Mouse (Mus musculus): ENCODE data around the gene Macrod2.

DNA sequence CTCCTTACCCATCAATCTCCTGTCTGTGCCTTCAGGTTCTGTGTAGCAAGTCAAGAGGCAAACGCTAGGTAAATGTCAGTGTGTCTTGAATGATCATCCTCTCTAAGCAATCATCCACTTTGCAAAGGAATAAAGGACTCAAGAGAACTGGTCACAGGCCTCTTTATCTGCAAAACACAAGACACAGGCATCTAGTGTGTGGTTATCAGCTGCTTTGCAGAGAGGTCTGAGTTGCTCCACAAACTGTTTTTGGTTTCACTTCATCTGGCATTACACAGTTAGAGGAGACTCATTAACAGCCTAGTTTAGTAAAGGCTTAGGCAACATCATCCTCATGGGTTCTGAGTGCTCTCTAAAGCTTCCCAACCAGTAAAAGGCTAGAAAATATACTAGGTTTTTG is 2004.4 kb downstream of the Macrod2 start:
- TF ChIP-seq GATA1 (IDR thresholded peaks at IDR 0.05; ENCODE audit: borderline replicate concordance, low read length) (no peak), FLI1 (IDR thresholded peaks at IDR 0.05; ENCODE audit: low read length) (no peak)

All from megakaryocyte, embryonic 14.5 days (primary cell).